Comparison of ENCODE assay signal across 8 mouse cellular contexts in the genomic region with DNA sequence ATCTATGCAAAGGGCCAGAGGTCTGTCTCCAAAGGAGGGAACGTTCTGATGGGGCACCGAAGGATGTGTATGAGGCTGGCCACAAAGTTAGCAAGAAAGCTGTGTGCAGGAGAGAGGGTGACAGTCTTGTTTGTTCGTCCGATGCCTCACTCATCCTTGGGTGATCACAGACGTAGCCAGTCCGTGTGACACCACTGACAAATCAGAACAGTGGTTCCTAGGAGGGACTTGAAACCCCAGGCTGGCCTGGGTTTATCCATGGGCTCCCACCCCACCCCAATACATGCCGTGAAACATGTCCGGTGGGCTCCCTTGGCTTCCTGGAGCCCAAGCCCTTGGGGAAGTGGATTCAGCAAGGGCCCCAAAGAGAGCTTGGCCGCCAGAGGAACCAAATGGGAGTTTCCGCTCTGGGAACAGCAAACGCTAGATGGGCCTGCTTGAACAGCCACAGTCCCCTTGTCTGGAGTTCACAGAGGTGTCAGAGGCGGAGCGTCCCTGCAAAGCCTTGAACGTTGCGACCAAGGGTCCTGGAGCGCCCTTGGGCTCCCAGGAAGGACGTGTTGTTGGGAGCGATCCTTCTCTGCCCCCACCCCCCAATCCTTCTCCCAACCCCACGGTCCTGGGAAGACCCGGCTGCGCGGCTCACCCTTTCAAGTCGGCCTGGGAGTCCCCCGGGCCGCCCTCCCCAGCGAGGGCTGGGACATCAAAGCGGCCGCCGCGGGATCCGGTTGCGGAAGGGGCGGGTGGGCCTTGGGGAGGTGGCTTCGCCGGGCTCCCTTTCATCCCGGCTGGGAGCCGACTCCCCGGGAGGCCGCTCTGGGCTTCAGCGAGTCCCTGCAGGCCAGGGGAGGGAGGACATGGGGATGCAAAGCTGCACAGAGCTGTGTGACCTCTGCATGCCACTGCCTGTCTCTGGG. TPM values are rescaled to one million over a fixed set of nuclear protein-coding genes. Genes with fewer than 3 reads are reported as not detected.
DNase-seq lines count a peak whose midpoint lies in the region; ATAC-seq lines count a peak whose summit lies in the region.

No protein-coding gene starts in this region.

- H3K9ac ChIP-seq in forebrain, embryonic 15.5 days (replicated peaks): 0 out of 2 replicates have a peak overlapping the region, but pooled peaks have one; percentile 22
- H3K9ac ChIP-seq in hindbrain, embryonic 16.5 days (ENCODE audit: low read depth, low read length): peak overlapping the region; percentile 66
- H3K9ac ChIP-seq in liver, embryonic 15.5 days: no peak overlapping the region
- peak overlapping the region; percentile 52 for H3K9ac ChIP-seq in neural tube, embryonic 12.5 days

- WGBS in forebrain, embryonic 15.5 days: 13% methylated on average over 39 of the region's 40 CpGs
- 13% methylated on average over 38 of the region's 40 CpGs for WGBS in hindbrain, embryonic 16.5 days
- 6% methylated on average over 37 of the region's 40 CpGs for WGBS in liver, embryonic 15.5 days (ENCODE audit: insufficient replicate concordance)
- WGBS in neural tube, embryonic 12.5 days: 8% methylated on average over 40 of the region's 40 CpGs

- H3K4me3 ChIP-seq in forebrain, embryonic 15.5 days: peak overlapping the region; percentile 13; the same call in 1 of the 2 replicates
- peak overlapping the region; percentile 14; the same call in 1 of the 2 replicates for H3K4me3 ChIP-seq in hindbrain, embryonic 16.5 days (ENCODE audit: low read length)
- H3K4me3 ChIP-seq in liver, embryonic 15.5 days (replicated peaks): peak overlapping the region; percentile 38
- peak overlapping the region; percentile 1; the same call in 1 of the 2 replicates for H3K4me3 ChIP-seq in neural tube, embryonic 12.5 days

- peak overlapping the region; percentile 50 for H3K4me2 ChIP-seq in forebrain, embryonic 15.5 days (replicated peaks)
- H3K4me2 ChIP-seq in hindbrain, embryonic 16.5 days (ENCODE audit: low read length): peak overlapping the region; percentile 43
- peak overlapping the region; percentile 64 for H3K4me2 ChIP-seq in liver, embryonic 15.5 days
- peak overlapping the region; percentile 54 for H3K4me2 ChIP-seq in neural tube, embryonic 12.5 days (replicated peaks)

- peak; percentile 65 for DNase-seq in urinary bladder, postnatal 14 days (ENCODE audit: low spot score)
- no peak for DNase-seq in urinary bladder, adult 2 months (ENCODE audit: low spot score)
- DNase-seq in right cerebral cortex, adult 18-20 months: no peak

- no peaks in the 10 kb centered on the region for H3K9me3 ChIP-seq in forebrain, embryonic 15.5 days
- H3K9me3 ChIP-seq in hindbrain, embryonic 16.5 days (ENCODE audit: control insufficient read depth, low read length): no peaks in the 10 kb centered on the region
- H3K9me3 ChIP-seq in liver, embryonic 15.5 days (replicated peaks): no peaks in the 10 kb centered on the region
- no peaks in the 10 kb centered on the region for H3K9me3 ChIP-seq in neural tube, embryonic 12.5 days

- H3K4me1 ChIP-seq in forebrain, embryonic 15.5 days: peaks cover 34% of the 10 kb centered on the region
- H3K4me1 ChIP-seq in hindbrain, embryonic 16.5 days (ENCODE audit: control insufficient read depth, insufficient read depth, low read depth, low read length): peaks cover 11% of the 10 kb centered on the region
- H3K4me1 ChIP-seq in liver, embryonic 15.5 days (replicated peaks): peaks cover 23% of the 10 kb centered on the region
- peaks cover 51% of the 10 kb centered on the region for H3K4me1 ChIP-seq in neural tube, embryonic 12.5 days

- no peak; the same call in 1 of the 2 replicates for ATAC-seq in forebrain, embryonic 15.5 days (replicated peaks)
- peak; percentile 18 for ATAC-seq in hindbrain, embryonic 16.5 days
- peak; percentile 20 for ATAC-seq in liver, embryonic 15.5 days (ENCODE audit: insufficient read depth)
- peak; percentile 46; the same call in 1 of the 2 replicates for ATAC-seq in neural tube, embryonic 12.5 days (ENCODE audit: low FRiP score, low read depth)
- ATAC-seq in activated CD4-positive, CD25-positive, alpha-beta regulatory T cell, adult 4 months: no peak

- peak overlapping the region; percentile 31; the same call in 1 of the 2 replicates for H3K27ac ChIP-seq in forebrain, embryonic 15.5 days (replicated peaks)
- H3K27ac ChIP-seq in hindbrain, embryonic 16.5 days (ENCODE audit: low read depth, low read length): peak overlapping the region; percentile 12; the same call in 1 of the 2 replicates
- H3K27ac ChIP-seq in liver, embryonic 15.5 days (replicated peaks): peak overlapping the region; percentile 29
- H3K27ac ChIP-seq in neural tube, embryonic 12.5 days: 0 out of 2 replicates have a peak overlapping the region, but pooled peaks have one; percentile 15

- no peaks in the 10 kb centered on the region for H3K36me3 ChIP-seq in forebrain, embryonic 15.5 days
- no peaks in the 10 kb centered on the region for H3K36me3 ChIP-seq in hindbrain, embryonic 16.5 days (ENCODE audit: control insufficient read depth, insufficient read depth, low read length)
- H3K36me3 ChIP-seq in liver, embryonic 15.5 days (replicated peaks): no peaks in the 10 kb centered on the region
- no peaks in the 10 kb centered on the region for H3K36me3 ChIP-seq in neural tube, embryonic 12.5 days

- no peaks in the 10 kb centered on the region for H3K27me3 ChIP-seq in forebrain, embryonic 15.5 days
- H3K27me3 ChIP-seq in hindbrain, embryonic 16.5 days (replicated peaks; ENCODE audit: control insufficient read depth, insufficient read depth, low read length): no peaks in the 10 kb centered on the region; the same call in 1 of the 2 replicates
- H3K27me3 ChIP-seq in liver, embryonic 15.5 days: peaks cover 42% of the 10 kb centered on the region
- H3K27me3 ChIP-seq in neural tube, embryonic 12.5 days (replicated peaks): no peaks in the 10 kb centered on the region

RNA-seq across cellular contexts. Expression of gene 1700001O22Rik, which starts 19.1 kb away (rescaled TPM):
- 1.5 TPM in 2 replicates for polyA plus RNA-seq in urinary bladder, adult 2 months (2012; rRNA removed)
- 2.6 and 3.7 TPM in 2 replicates for polyA plus RNA-seq in forebrain, embryonic 15.5 days (2015; fragmentation: Nextera tagmentation; extraction: Ambion mirVana)
- 1.4 and 1.5 TPM in 2 replicates for polyA plus RNA-seq in hindbrain, embryonic 16.5 days (2015; fragmentation: Nextera tagmentation; extraction: Ambion mirVana)
- polyA plus RNA-seq in liver, embryonic 15.5 days (2015; fragmentation: Nextera tagmentation; extraction: Ambion mirVana): not detected in 2 replicates
- 2.0 and 2.6 TPM in 2 replicates for polyA plus RNA-seq in neural tube, embryonic 12.5 days (2016; fragmentation: Nextera tagmentation; extraction: Ambion mirVana)
- under 1 TPM; 0.73 to 0.76 TPM for polyA plus RNA-seq in activated CD4-positive, CD25-positive, alpha-beta regulatory T cell, adult 4 months (2017; shearing (Covaris generic))

RNA-seq across cellular contexts. Expression of gene Ntmt1, which starts 23.3 kb away (rescaled TPM):
- polyA plus RNA-seq in urinary bladder, adult 2 months (2012; rRNA removed): 32.8 and 44.1 TPM in 2 replicates
- 117 and 131 TPM in 2 replicates for polyA plus RNA-seq in forebrain, embryonic 15.5 days (2015; fragmentation: Nextera tagmentation; extraction: Ambion mirVana)
- polyA plus RNA-seq in hindbrain, embryonic 16.5 days (2015; fragmentation: Nextera tagmentation; extraction: Ambion mirVana): 99.3 and 108 TPM in 2 replicates
- polyA plus RNA-seq in liver, embryonic 15.5 days (2015; fragmentation: Nextera tagmentation; extraction: Ambion mirVana): 26.0 and 27.5 TPM in 2 replicates
- polyA plus RNA-seq in neural tube, embryonic 12.5 days (2016; fragmentation: Nextera tagmentation; extraction: Ambion mirVana): 111 and 119 TPM in 2 replicates
- polyA plus RNA-seq in activated CD4-positive, CD25-positive, alpha-beta regulatory T cell, adult 4 months (2017; shearing (Covaris generic)): 10 to 100 TPM; 28.2 to 38.9 TPM

RNA-seq across cellular contexts. Expression of gene Asb6, which starts 45.8 kb away (rescaled TPM):
- 26.0 and 27.0 TPM in 2 replicates for polyA plus RNA-seq in urinary bladder, adult 2 months (2012; rRNA removed)
- polyA plus RNA-seq in forebrain, embryonic 15.5 days (2015; fragmentation: Nextera tagmentation; extraction: Ambion mirVana): 43.3 and 45.3 TPM in 2 replicates
- polyA plus RNA-seq in hindbrain, embryonic 16.5 days (2015; fragmentation: Nextera tagmentation; extraction: Ambion mirVana): 44.9 and 47.2 TPM in 2 replicates
- polyA plus RNA-seq in liver, embryonic 15.5 days (2015; fragmentation: Nextera tagmentation; extraction: Ambion mirVana): 30.0 and 35.0 TPM in 2 replicates
- polyA plus RNA-seq in neural tube, embryonic 12.5 days (2016; fragmentation: Nextera tagmentation; extraction: Ambion mirVana): 38.0 and 41.3 TPM in 2 replicates
- polyA plus RNA-seq in activated CD4-positive, CD25-positive, alpha-beta regulatory T cell, adult 4 months (2017; shearing (Covaris generic)): 10 to 100 TPM; 27.4 to 36.2 TPM

RNA-seq across cellular contexts. Expression of gene Prrx2, which starts 50.4 kb away (rescaled TPM):
- 16.4 and 21.9 TPM in 2 replicates for polyA plus RNA-seq in urinary bladder, adult 2 months (2012; rRNA removed)
- 1.6 and 3.1 TPM in 2 replicates for polyA plus RNA-seq in forebrain, embryonic 15.5 days (2015; fragmentation: Nextera tagmentation; extraction: Ambion mirVana)
- polyA plus RNA-seq in hindbrain, embryonic 16.5 days (2015; fragmentation: Nextera tagmentation; extraction: Ambion mirVana): 2.3 and 2.5 TPM in 2 replicates
- 0.23 TPM in 1 of 2 replicates, not detected in the other for polyA plus RNA-seq in liver, embryonic 15.5 days (2015; fragmentation: Nextera tagmentation; extraction: Ambion mirVana)
- polyA plus RNA-seq in neural tube, embryonic 12.5 days (2016; fragmentation: Nextera tagmentation; extraction: Ambion mirVana): 9.8 and 11.3 TPM in 2 replicates
- not detected for polyA plus RNA-seq in activated CD4-positive, CD25-positive, alpha-beta regulatory T cell, adult 4 months (2017; shearing (Covaris generic))

Comparison
In these comparisons a context has a peak if more than half of its experiments do, and no peak if none do; other contexts are left out.
1. ATAC-seq: peak in hindbrain, embryonic 16.5 days (single experiment), liver, embryonic 15.5 days (single experiment) and neural tube, embryonic 12.5 days (single experiment); none in forebrain, embryonic 15.5 days (single experiment) and activated CD4-positive, CD25-positive, alpha-beta regulatory T cell, adult 4 months (single experiment).
2. Peak in every context shown above with its lines, with median percentiles within 50 percentile points of each other: H3K27ac ChIP-seq, H3K4me2 ChIP-seq and H3K4me3 ChIP-seq.